Mouse (Mus musculus) lung, postnatal 0 days (tissue): Measurements from ENCODE around the gene Dntt.

ENCODE experiments used
- CTCF ChIP-seq: IDR thresholded peaks from 2 replicates; pipeline ENCODE4 v1.5.1; 2016; ENCODE audit warnings: antibody characterized with exemption, mild to moderate bottlenecking
- EP300 ChIP-seq: IDR thresholded peaks from 2 replicates; pipeline ENCODE4 v1.6.1; 2016; ENCODE audit warnings: antibody characterized with exemption, mild to moderate bottlenecking, control low read depth

- TF ChIP-seq EP300 (no peak), CTCF (no peak)
These were observed 44.5 kb upstream of the Dntt start for GRCm38 (mm10) chr19:40984536-40984935.
